8 mouse cellular contexts compared by ENCODE assay signal in the genomic region with DNA sequence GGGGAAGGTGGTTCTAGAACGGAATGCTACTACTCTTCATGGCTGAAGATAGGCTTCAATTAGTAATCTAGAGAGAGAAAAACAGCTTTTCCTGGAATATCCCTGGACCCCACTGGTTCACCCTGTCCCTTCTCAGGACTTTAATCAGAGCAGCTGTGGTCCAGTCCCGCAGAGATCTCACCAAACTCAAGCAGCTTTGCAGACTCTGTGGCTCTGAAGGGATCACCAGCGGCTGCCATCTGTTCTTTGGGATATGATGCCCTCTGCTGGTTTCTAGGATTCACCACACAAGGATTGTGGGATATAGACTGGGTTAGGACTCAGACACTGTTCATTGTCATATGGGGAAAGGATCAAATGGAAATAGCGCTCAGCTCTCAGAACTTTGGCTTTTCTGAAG. TPM values are rescaled to one million over a fixed set of nuclear protein-coding genes. Genes with fewer than 3 reads are reported as not detected.
DNase-seq lines count a peak whose midpoint lies in the region; ATAC-seq and TF ChIP-seq lines count a peak whose summit lies in the region.

No protein-coding gene starts in this region.

- ATAC-seq in forebrain, embryonic 14.5 days: no peak
- no peak for ATAC-seq in forebrain, embryonic 12.5 days (ENCODE audit: low FRiP score)
- peak; percentile 65; the same call in 1 of the 2 replicates for ATAC-seq in embryonic facial prominence, embryonic 14.5 days (ENCODE audit: low read depth)
- peak; percentile 76; the same call in 1 of the 2 replicates for ATAC-seq in stomach, postnatal 0 days (ENCODE audit: low FRiP score, low TSS enrichment)

- no peaks in the 10 kb centered on the region for H3K36me3 ChIP-seq in forebrain, embryonic 14.5 days (ENCODE audit: control insufficient read depth, insufficient read depth, low read length)
- no peaks in the 10 kb centered on the region for H3K36me3 ChIP-seq in forebrain, embryonic 12.5 days (replicated peaks)
- no peaks in the 10 kb centered on the region for H3K36me3 ChIP-seq in embryonic facial prominence, embryonic 14.5 days (ENCODE audit: control insufficient read depth, insufficient read depth, low read length)
- no peaks in the 10 kb centered on the region for H3K36me3 ChIP-seq in stomach, postnatal 0 days (ENCODE audit: control insufficient read depth, insufficient read depth, low read length)

- WGBS in forebrain, embryonic 14.5 days: 34% methylated on average over 4 of the region's 4 CpGs
- WGBS in forebrain, embryonic 12.5 days: 26% methylated on average over 4 of the region's 4 CpGs
- 17% methylated on average over 4 of the region's 4 CpGs for WGBS in embryonic facial prominence, embryonic 14.5 days
- WGBS in stomach, postnatal 0 days: 28% methylated on average over 4 of the region's 4 CpGs

- no peaks in the 10 kb centered on the region for H3K4me1 ChIP-seq in forebrain, embryonic 14.5 days (ENCODE audit: control insufficient read depth, insufficient read depth, low read length)
- no peaks in the 10 kb centered on the region for H3K4me1 ChIP-seq in forebrain, embryonic 12.5 days
- H3K4me1 ChIP-seq in embryonic facial prominence, embryonic 14.5 days (ENCODE audit: control insufficient read depth, insufficient read depth, low read length): no peaks in the 10 kb centered on the region
- no peaks in the 10 kb centered on the region for H3K4me1 ChIP-seq in stomach, postnatal 0 days (replicated peaks; ENCODE audit: control insufficient read depth, insufficient read depth)

- H3K27ac ChIP-seq in forebrain, embryonic 14.5 days (ENCODE audit: low read depth, low read length): no peak overlapping the region
- H3K27ac ChIP-seq in forebrain, embryonic 12.5 days: no peak overlapping the region
- no peak overlapping the region for H3K27ac ChIP-seq in embryonic facial prominence, embryonic 14.5 days (replicated peaks; ENCODE audit: low read depth, low read length)
- H3K27ac ChIP-seq in stomach, postnatal 0 days (replicated peaks): no peak overlapping the region

- no peaks in the 10 kb centered on the region for H3K9me3 ChIP-seq in forebrain, embryonic 14.5 days (replicated peaks; ENCODE audit: control insufficient read depth, low read length)
- no peaks in the 10 kb centered on the region for H3K9me3 ChIP-seq in forebrain, embryonic 12.5 days
- no peaks in the 10 kb centered on the region for H3K9me3 ChIP-seq in embryonic facial prominence, embryonic 14.5 days (ENCODE audit: control insufficient read depth, low read length)
- H3K9me3 ChIP-seq in stomach, postnatal 0 days (ENCODE audit: control insufficient read depth, low read length): no peaks in the 10 kb centered on the region

- TF ChIP-seq CTCF in stomach, postnatal 0 days (IDR thresholded peaks at IDR 0.05; ENCODE audit: low read depth): peak; percentile 91

- H3K27me3 ChIP-seq in forebrain, embryonic 14.5 days (replicated peaks; ENCODE audit: control insufficient read depth, insufficient read depth, low read length): 0 out of 2 replicates have a peak, but pooled peaks cover 2% of the 10 kb centered on the region
- H3K27me3 ChIP-seq in forebrain, embryonic 12.5 days: peaks cover 43% of the 10 kb centered on the region
- no peaks in the 10 kb centered on the region for H3K27me3 ChIP-seq in embryonic facial prominence, embryonic 14.5 days (replicated peaks; ENCODE audit: control insufficient read depth, insufficient read depth, low read length)
- no peaks in the 10 kb centered on the region for H3K27me3 ChIP-seq in stomach, postnatal 0 days (ENCODE audit: control insufficient read depth, insufficient read depth, low read length)

- no peak overlapping the region for H3K9ac ChIP-seq in forebrain, embryonic 14.5 days (ENCODE audit: low read length)
- H3K9ac ChIP-seq in forebrain, embryonic 12.5 days: no peak overlapping the region
- H3K9ac ChIP-seq in embryonic facial prominence, embryonic 14.5 days (ENCODE audit: low read depth, low read length): no peak overlapping the region
- no peak overlapping the region for H3K9ac ChIP-seq in stomach, postnatal 0 days (ENCODE audit: low read length)

- DNase-seq in forebrain, embryonic 14.5 days (ENCODE audit: low spot score): peak; percentile 61
- DNase-seq in right cerebral cortex, adult 2 months (ENCODE audit: low spot score in 2 of 2): peak; percentile 59 to 64
- no peak for DNase-seq in right cerebral cortex, postnatal 25 days
- peak; percentile 78 for DNase-seq in embryonic facial prominence, embryonic 14.5 days (ENCODE audit: low spot score)
- peak; percentile 46 for DNase-seq in layer of hippocampus, adult 9-10 months (ENCODE audit: low spot score)
- peak; percentile 47 for DNase-seq in stomach, postnatal 0 days (ENCODE audit: low spot score)
- DNase-seq in urinary bladder, postnatal 25 days (ENCODE audit: low spot score): no peak

- no peak overlapping the region for H3K4me2 ChIP-seq in forebrain, embryonic 14.5 days (ENCODE audit: low read length)
- H3K4me2 ChIP-seq in forebrain, embryonic 12.5 days: no peak overlapping the region
- no peak overlapping the region for H3K4me2 ChIP-seq in embryonic facial prominence, embryonic 14.5 days (ENCODE audit: low read depth, low read length)
- H3K4me2 ChIP-seq in stomach, postnatal 0 days (replicated peaks; ENCODE audit: low read depth): no peak overlapping the region

- H3K4me3 ChIP-seq in forebrain, embryonic 14.5 days (ENCODE audit: low read depth, low read length): no peak overlapping the region
- no peak overlapping the region for H3K4me3 ChIP-seq in forebrain, embryonic 12.5 days (replicated peaks)
- no peak overlapping the region for H3K4me3 ChIP-seq in embryonic facial prominence, embryonic 14.5 days (ENCODE audit: low read depth, low read length)
- H3K4me3 ChIP-seq in stomach, postnatal 0 days (ENCODE audit: low read depth, low read length): no peak overlapping the region

- no peak for TF ChIP-seq EP300 in stomach, postnatal 0 days (optimal IDR thresholded peaks at IDR 0.05)

RNA-seq across cellular contexts. Expression of gene Prkag3, which starts 10.8 kb away (rescaled TPM):
- not detected in 2 replicates for polyA plus RNA-seq in forebrain, embryonic 14.5 days (2014; fragmentation: Nextera tagmentation; extraction: Ambion mirVana)
- polyA plus RNA-seq in forebrain, embryonic 12.5 days (2016; fragmentation: Nextera tagmentation; extraction: Ambion mirVana): not detected in 2 replicates
- 4.5 and 6.4 TPM in 2 replicates for polyA plus RNA-seq in embryonic facial prominence, embryonic 14.5 days (2014; fragmentation: Nextera tagmentation; extraction: Ambion mirVana)
- polyA plus RNA-seq in stomach, postnatal 0 days (2015; fragmentation: Nextera tagmentation; extraction: Ambion mirVana): 0.25 and 0.29 TPM in 2 replicates

RNA-seq across cellular contexts. Expression of gene Wnt6, which starts 11.9 kb away (rescaled TPM):
- 1.3 and 3.6 TPM in 2 replicates for polyA plus RNA-seq in forebrain, embryonic 14.5 days (2014; fragmentation: Nextera tagmentation; extraction: Ambion mirVana)
- 3.3 and 4.5 TPM in 2 replicates for polyA plus RNA-seq in forebrain, embryonic 12.5 days (2016; fragmentation: Nextera tagmentation; extraction: Ambion mirVana)
- polyA plus RNA-seq in embryonic facial prominence, embryonic 14.5 days (2014; fragmentation: Nextera tagmentation; extraction: Ambion mirVana): 16.1 and 23.1 TPM in 2 replicates
- 3.6 and 4.8 TPM in 2 replicates for polyA plus RNA-seq in stomach, postnatal 0 days (2015; fragmentation: Nextera tagmentation; extraction: Ambion mirVana)

RNA-seq across cellular contexts. Expression of gene Wnt10a, which starts 31.5 kb away (rescaled TPM):
- polyA plus RNA-seq in forebrain, embryonic 14.5 days (2014; fragmentation: Nextera tagmentation; extraction: Ambion mirVana): 0.56 and 0.69 TPM in 2 replicates
- 1.00 and 2.0 TPM in 2 replicates for polyA plus RNA-seq in forebrain, embryonic 12.5 days (2016; fragmentation: Nextera tagmentation; extraction: Ambion mirVana)
- 6.1 and 6.7 TPM in 2 replicates for polyA plus RNA-seq in embryonic facial prominence, embryonic 14.5 days (2014; fragmentation: Nextera tagmentation; extraction: Ambion mirVana)
- 8.7 and 10.6 TPM in 2 replicates for polyA plus RNA-seq in stomach, postnatal 0 days (2015; fragmentation: Nextera tagmentation; extraction: Ambion mirVana)

RNA-seq across cellular contexts. Expression of gene Cyp27a1, which starts 46.4 kb away (rescaled TPM):
- polyA plus RNA-seq in forebrain, embryonic 14.5 days (2014; fragmentation: Nextera tagmentation; extraction: Ambion mirVana): 1.2 and 1.9 TPM in 2 replicates
- polyA plus RNA-seq in forebrain, embryonic 12.5 days (2016; fragmentation: Nextera tagmentation; extraction: Ambion mirVana): 3.0 and 3.3 TPM in 2 replicates
- polyA plus RNA-seq in embryonic facial prominence, embryonic 14.5 days (2014; fragmentation: Nextera tagmentation; extraction: Ambion mirVana): 9.0 and 9.7 TPM in 2 replicates
- polyA plus RNA-seq in stomach, postnatal 0 days (2015; fragmentation: Nextera tagmentation; extraction: Ambion mirVana): 8.8 and 11.3 TPM in 2 replicates

Comparison
In these comparisons a context has a peak if more than half of its experiments do, and no peak if none do; other contexts are left out.
1. DNase-seq: peak in forebrain, embryonic 14.5 days (single experiment), right cerebral cortex, adult 2 months (2 of 2), embryonic facial prominence, embryonic 14.5 days (single experiment), layer of hippocampus, adult 9-10 months (single experiment) and stomach, postnatal 0 days (single experiment); none in right cerebral cortex, postnatal 25 days (single experiment) and urinary bladder, postnatal 25 days (single experiment).
2. ATAC-seq: peak in embryonic facial prominence, embryonic 14.5 days (single experiment) and stomach, postnatal 0 days (single experiment); none in forebrain, embryonic 14.5 days (single experiment) and forebrain, embryonic 12.5 days (single experiment).